Comparison of ENCODE assay signal across 10 mouse cellular contexts in genomic region chr10:19693629-19694028, GRCm38 (mm10). TPM values are rescaled to one million over a fixed set of nuclear protein-coding genes. Genes with fewer than 3 reads are reported as not detected.
DNase-seq lines count a peak whose midpoint lies in the region; ATAC-seq and TF ChIP-seq lines count a peak whose summit lies in the region.
"Had no signal": no experiment of that assay in that cellular context is flagged by ENCODE, and none has a peak within 500 bp of the region (broad histone marks: within the 10 kb centered on the region; RNA-seq: fewer than 3 reads in every experiment).

No protein-coding gene starts in this region.

- no peak overlapping the region for H3K9ac ChIP-seq in kidney, embryonic 14.5 days (ENCODE audit: low read depth, low read length)
- no peak overlapping the region for H3K9ac ChIP-seq in CH12.LX (ENCODE audit: insufficient read depth, low read depth)
- no peak overlapping the region for H3K9ac ChIP-seq in lung, postnatal 0 days (replicated peaks; ENCODE audit: low read depth)
- H3K9ac ChIP-seq: embryonic facial prominence, embryonic 13.5 days; limb, embryonic 15.5 days; stomach, embryonic 15.5 days had no signal

- TF ChIP-seq POLR2A in kidney, adult 2 months (IDR thresholded peaks at IDR 0.05; ENCODE audit: low read depth, low read length): no peak
- no peak for TF ChIP-seq POLR2A in CH12.LX (IDR thresholded peaks at IDR 0.05; ENCODE audit: low read depth, low read length)

- H3K4me1 ChIP-seq in kidney, adult 2 months (ENCODE audit: control insufficient read depth, insufficient read depth, low read length): no peaks in the 10 kb centered on the region
- H3K4me1 ChIP-seq in kidney, embryonic 14.5 days (ENCODE audit: control insufficient read depth, insufficient read depth, low read length): no peaks in the 10 kb centered on the region
- peaks cover 5 to 31% of the 10 kb centered on the region in 2 experiments; a peak in 3 of 4 replicates for H3K4me1 ChIP-seq in CH12.LX (ENCODE audit: control insufficient read depth in 1 of 2, insufficient read depth in 2 of 2)
- peaks cover 8% of the 10 kb centered on the region; the same call in 1 of the 2 replicates for H3K4me1 ChIP-seq in lung, postnatal 0 days (ENCODE audit: insufficient read depth, low read depth, low read length)
- H3K4me1 ChIP-seq: embryonic facial prominence, embryonic 13.5 days; limb, embryonic 15.5 days; stomach, embryonic 15.5 days had no signal

- WGBS in kidney, adult 2 months: 76% methylated on average over 2 of the region's 2 CpGs
- WGBS in kidney, embryonic 14.5 days: 67% methylated on average over 2 of the region's 2 CpGs
- 70% methylated on average over 2 of the region's 2 CpGs for WGBS in lung, postnatal 0 days

- no peaks in the 10 kb centered on the region for H3K27me3 ChIP-seq in kidney, adult 2 months (replicated peaks; ENCODE audit: control insufficient read depth, insufficient read depth, low read length)
- H3K27me3 ChIP-seq in kidney, embryonic 14.5 days (ENCODE audit: control insufficient read depth, insufficient read depth, low read length): no peaks in the 10 kb centered on the region
- no peaks in the 10 kb centered on the region for H3K27me3 ChIP-seq in CH12.LX (replicated peaks)
- no peaks in the 10 kb centered on the region for H3K27me3 ChIP-seq in lung, postnatal 0 days (replicated peaks; ENCODE audit: insufficient read depth, low read length)
- H3K27me3 ChIP-seq: embryonic facial prominence, embryonic 13.5 days; limb, embryonic 15.5 days; stomach, embryonic 15.5 days had no signal

- in situ Hi-C loops in CH12.LX (cut with MboI; ENCODE audit: low pct_ligation_motif_present, low pct_unique_long_range_greater_than_20kb, low sequenced_read_pairs): loop anchor here (5.0 to 25.0 kb wide), 4 partner anchors 91 to 781 kb away; no protein-coding TSS in a partner anchor

- no peak overlapping the region for H3K4me2 ChIP-seq in kidney, embryonic 14.5 days (replicated peaks; ENCODE audit: low read depth, low read length)
- H3K4me2 ChIP-seq in CH12.LX (ENCODE audit: insufficient read depth, low read depth, poor library complexity, severe bottlenecking): no peak overlapping the region
- no peak overlapping the region for H3K4me2 ChIP-seq in lung, postnatal 0 days (replicated peaks; ENCODE audit: low read depth, low read length)
- H3K4me2 ChIP-seq: embryonic facial prominence, embryonic 13.5 days; limb, embryonic 15.5 days; stomach, embryonic 15.5 days had no signal

- no peak for TF ChIP-seq EP300 in CH12.LX (IDR thresholded peaks at IDR 0.05; ENCODE audit: low read length)
- no peak for TF ChIP-seq EP300 in lung, postnatal 0 days (IDR thresholded peaks at IDR 0.05)

- H3K27ac ChIP-seq in kidney, adult 2 months (ENCODE audit: insufficient read depth, low read depth, low read length): no peak overlapping the region
- H3K27ac ChIP-seq in kidney, embryonic 14.5 days (ENCODE audit: low read depth, low read length): no peak overlapping the region
- no peak overlapping the region for H3K27ac ChIP-seq in CH12.LX (ENCODE audit: insufficient read depth, low read depth)
- H3K27ac ChIP-seq in lung, postnatal 0 days (ENCODE audit: low read length): no peak overlapping the region
- H3K27ac ChIP-seq: embryonic facial prominence, embryonic 13.5 days; limb, embryonic 15.5 days; stomach, embryonic 15.5 days had no signal

- DNase-seq in kidney, adult 2 months: peak; percentile 15
- peak; percentile 33 for DNase-seq in CH12.LX (ENCODE audit: extremely low read depth)
- peak; percentile 7 for DNase-seq in Muller cell, postnatal 12 days (ENCODE audit: inconsistent ontology term)
- no peak for DNase-seq in lung, postnatal 0 days (ENCODE audit: low spot score)
- DNase-seq in gastrocnemius, adult 8-10 months (ENCODE audit: low spot score in 2 of 2): no peak
- DNase-seq in cerebellum, adult 18-20 months: no peak

- TF ChIP-seq RAD21 in CH12.LX (IDR thresholded peaks at IDR 0.05; ENCODE audit: low read depth, low read length): peak; percentile 39

- no peaks in the 10 kb centered on the region for H3K79me2 ChIP-seq in CH12.LX (replicated peaks; ENCODE audit: control insufficient read depth, extremely low read depth, insufficient read depth, poor library complexity, severe bottlenecking)

- ATAC-seq in kidney, embryonic 14.5 days (ENCODE audit: low FRiP score, low TSS enrichment): no peak
- ATAC-seq in lung, postnatal 0 days: no peak

- TF ChIP-seq CTCF in kidney, adult 2 months (conservative IDR thresholded peaks at IDR 0.05; ENCODE audit: insufficient read depth, insufficient read length, low read depth, low read length): peak; percentile 49
- TF ChIP-seq CTCF in CH12.LX (conservative IDR thresholded peaks at IDR 0.05 in 1 of 2, IDR thresholded peaks at IDR 0.05 in 1 of 2; ENCODE audit: low read depth in 2 of 2, low read length in 2 of 2): peak in 1 of 2 experiments; percentile 49; a peak in 2 of 4 replicates
- peak; percentile 52 for TF ChIP-seq CTCF in lung, postnatal 0 days (IDR thresholded peaks at IDR 0.05)

- H3K4me3 ChIP-seq in kidney, adult 2 months (ENCODE audit: insufficient read depth, low read depth, low read length): no peak overlapping the region
- no peak overlapping the region for H3K4me3 ChIP-seq in kidney, embryonic 14.5 days (ENCODE audit: low read length)
- H3K4me3 ChIP-seq in CH12.LX (replicated peaks in 1 of 3; ENCODE audit: low read depth in 2 of 3, low read length in 2 of 3, poor library complexity in 1 of 3): no peak overlapping the region
- no peak overlapping the region for H3K4me3 ChIP-seq in lung, postnatal 0 days (ENCODE audit: low read depth, low read length)
- H3K4me3 ChIP-seq: embryonic facial prominence, embryonic 13.5 days; limb, embryonic 15.5 days; stomach, embryonic 15.5 days had no signal

- no peaks in the 10 kb centered on the region for H3K36me3 ChIP-seq in kidney, adult 2 months (ENCODE audit: control insufficient read depth, insufficient read depth, low read length)
- H3K36me3 ChIP-seq in kidney, embryonic 14.5 days (ENCODE audit: control insufficient read depth, insufficient read depth, low read length): no peaks in the 10 kb centered on the region
- H3K36me3 ChIP-seq in CH12.LX (replicated peaks in 1 of 2; ENCODE audit: control insufficient read depth in 1 of 2, insufficient read depth in 1 of 2, low read length in 1 of 2): no peaks in the 10 kb centered on the region
- no peaks in the 10 kb centered on the region for H3K36me3 ChIP-seq in lung, postnatal 0 days (ENCODE audit: insufficient read depth, low read length)
- H3K36me3 ChIP-seq: embryonic facial prominence, embryonic 13.5 days; limb, embryonic 15.5 days; stomach, embryonic 15.5 days had no signal

- no peaks in the 10 kb centered on the region for H3K9me3 ChIP-seq in kidney, embryonic 14.5 days (ENCODE audit: control insufficient read depth, low read length)
- no peaks in the 10 kb centered on the region for H3K9me3 ChIP-seq in CH12.LX (replicated peaks; ENCODE audit: low read length)
- H3K9me3 ChIP-seq in lung, postnatal 0 days (ENCODE audit: low read length): no peaks in the 10 kb centered on the region
- H3K9me3 ChIP-seq: embryonic facial prominence, embryonic 13.5 days; limb, embryonic 15.5 days; stomach, embryonic 15.5 days had no signal

- dilution Hi-C loops in CH12.LX (cut with MboI; ENCODE audit: extremely low pct_ligation_motif_present, extremely low pct_unique_long_range_greater_than_20kb, low sequenced_read_pairs): no loop called here

TF ChIP-seq in CH12.LX, 34 proteins besides CTCF, POLR2A, EP300 and RAD21:
- TF ChIP-seq USF1 (IDR thresholded peaks at IDR 0.05; ENCODE audit: low read depth, low read length) (no peak), TCF12 (IDR thresholded peaks at IDR 0.05; ENCODE audit: low read depth, low read length) (no peak), SIN3A (IDR thresholded peaks at IDR 0.05; ENCODE audit: low read length) (no peak), ETS1 (conservative IDR thresholded peaks at IDR 0.05; ENCODE audit: low read depth, low read length) (no peak), SMC3 (IDR thresholded peaks at IDR 0.05; ENCODE audit: low read depth, low read length) (peak; percentile 32)

RNA-seq across cellular contexts. Expression of gene Il20ra, which starts 18.7 kb away (rescaled TPM):
- polyA plus RNA-seq in kidney, adult 2 months (2012; rRNA removed): 0.06 TPM in 1 of 2 replicates, not detected in the other
- polyA plus RNA-seq in kidney, embryonic 14.5 days (2014; fragmentation: Nextera tagmentation; extraction: Ambion mirVana): not detected in 2 replicates
- total RNA-seq in CH12.LX (2012; rRNA removed) (not detected in 2 replicates), CH12.LX (2014; rRNA removed) (not detected in 2 replicates)
- polyA plus RNA-seq in CH12.LX (2012; ENCODE audit: insufficient read length, low read depth): not detected in 2 replicates
- polyA plus RNA-seq in lung, postnatal 0 days (2015; fragmentation: Nextera tagmentation; extraction: Ambion mirVana): 0.11 and 0.18 TPM in 2 replicates
- total RNA-seq in gastrocnemius, adult 8-10 months (2022): under 1 TPM in 1 of 4 experiments, not detected in 3; 0.27 TPM

Comparison
In these comparisons a context has a peak if more than half of its experiments do, and no peak if none do; other contexts are left out.
1. DNase-seq: peak in kidney, adult 2 months (single experiment), CH12.LX (single experiment) and Muller cell, postnatal 12 days (single experiment); none in lung, postnatal 0 days (single experiment), gastrocnemius, adult 8-10 months (0 of 2) and cerebellum, adult 18-20 months (0 of 2).